Mouse (Mus musculus) heart, postnatal 0 days (tissue): ENCODE data around the gene Slc24a2. TPM values are rescaled to one million over a fixed set of nuclear protein-coding genes. Genes with fewer than 3 reads are reported as not detected.
A peak's percentile ranks its signal among the peaks of the same experiment; 100 is the strongest.

ENCODE experiments used
- ATAC-seq: fragments of 200-750 bp; cut with Nextera tagmentation; 2 replicates; pipeline ENCODE4 v1.8.0; 2017; ENCODE audit warnings: low read depth, moderate number of reproducible peaks, moderate library complexity; ENCODE audit not compliant: insufficient read depth
- DNase-seq: peaks from one replicate; pipeline ENCODE4 v3.0.0-alpha.2; 2016; ENCODE audit warnings: low spot score
- H3K27ac ChIP-seq: fragments of 300-500 bp; sonication (generic); 2 replicates; pipeline ENCODE4 v1.5.1; 2014; ENCODE audit warnings: low read depth, mild to moderate bottlenecking
- H3K27me3 ChIP-seq: fragments of 300-500 bp; sonication (generic); 2 replicates; pipeline ENCODE4 v1.6.1; 2014; ENCODE audit warnings: low read length, mixed read lengths; ENCODE audit not compliant: control insufficient read depth, insufficient read depth
- H3K36me3 ChIP-seq: fragments of 300-500 bp; sonication (generic); replicated peaks from 2 replicates; pipeline ENCODE4 v1.6.1; 2014; ENCODE audit warnings: low read length, mixed read lengths; ENCODE audit not compliant: control insufficient read depth, insufficient read depth
- H3K4me1 ChIP-seq: fragments of 300-500 bp; sonication (generic); 2 replicates; pipeline ENCODE4 v1.6.1; 2014; ENCODE audit warnings: antibody characterized with exemption; ENCODE audit not compliant: control insufficient read depth, insufficient read depth
- H3K4me2 ChIP-seq: fragments of 300-500 bp; sonication (generic); 2 replicates; pipeline ENCODE4 v1.6.1; 2014; ENCODE audit warnings: low read depth, mild to moderate bottlenecking, low read length, moderate library complexity
- H3K4me3 ChIP-seq: fragments of 300-500 bp; sonication (generic); 2 replicates; pipeline ENCODE4 v1.5.1; 2014; ENCODE audit warnings: low read depth, low read length
- H3K9ac ChIP-seq: fragments of 300-500 bp; sonication (generic); replicated peaks from 2 replicates; pipeline ENCODE4 v1.6.1; 2014; ENCODE audit warnings: low read depth, low read length, mixed read lengths
- H3K9me3 ChIP-seq: fragments of 300-500 bp; sonication (generic); replicated peaks from 2 replicates; pipeline ENCODE4 v1.6.1; 2016; ENCODE audit warnings: low read length; ENCODE audit not compliant: control insufficient read depth
- CTCF ChIP-seq: IDR thresholded peaks from 2 replicates; pipeline ENCODE4 v1.5.1; 2016; ENCODE audit warnings: antibody characterized with exemption, control low read depth, low read depth
- EP300 ChIP-seq: IDR thresholded peaks from 2 replicates; pipeline ENCODE4 v1.6.1; 2016; ENCODE audit warnings: antibody characterized with exemption, low read depth
- WGBS: fragments of 180-500 bp; shearing (Covaris S2); extraction: QIAGEN DNeasy Blood & Tissue Kit; methylation state at CpG from one replicate; pipeline ENCODE4 v1.1.7; 2014; 5-methylcytosine and 5-hydroxymethylcytosine counted together
- polyA plus RNA-seq: library from polyadenylated mRNA; unstranded; fragments of >200 nt; fragmentation: Nextera tagmentation; extraction: Ambion mirVana; gene quantifications from 2 replicates; pipeline ENCODE4 v1.2.1, GENCODE M21; 2015
- total RNA-seq: library from RNA; depleted of rRNA; stranded (reverse); fragments of >200 nt; gene quantifications from 2 replicates; pipeline ENCODE4 v1.2.3, GENCODE M21; 2014; ENCODE audit warnings: low replicate concordance

Slc24a2 gene
- total and polyA plus RNA-seq, 2 experiments from 2014 or later = 2.1 to 9.7 TPM

DNA sequence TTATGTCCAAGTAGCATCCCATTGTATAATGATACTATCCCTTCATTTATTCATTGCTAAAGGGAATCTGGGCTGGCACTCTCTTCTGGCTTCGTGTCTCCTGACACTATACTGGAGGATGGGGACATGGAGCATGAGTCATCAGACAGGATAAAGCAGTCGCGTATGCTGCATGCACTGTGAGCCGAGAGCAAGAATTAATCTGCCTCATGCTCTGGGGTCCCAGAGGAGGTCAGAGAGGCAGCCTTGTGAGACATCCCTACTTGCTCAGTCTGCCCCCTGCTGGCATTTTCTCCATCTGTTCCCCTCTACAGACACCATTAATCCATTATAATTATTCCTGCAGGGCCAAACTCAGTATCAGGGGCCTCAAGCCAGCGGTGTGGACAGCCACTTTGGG, 276.8 kb downstream of the Slc24a2 start:
- Histone ChIP-seq H3K4me3 (no peak overlapping the region), H3K4me2 (no peak overlapping the region), H3K36me3 (no peaks in the 10 kb centered on the region), H3K4me1 (no peaks in the 10 kb centered on the region), H3K27ac (no peak overlapping the region), H3K9ac (no peak overlapping the region), H3K27me3 (0 out of 2 replicates have a peak, but pooled peaks cover 3% of the 10 kb centered on the region), H3K9me3 (no peaks in the 10 kb centered on the region)
- ATAC-seq (peak; percentile 39; the same call in 1 of the 2 replicates), DNase-seq (no peak)
- no peak for TF ChIP-seq EP300
- no peak for TF ChIP-seq CTCF
- WGBS = 29% methylated on average over 5 of the region's 5 CpGs

- H3K9me3 ChIP-seq = no peaks in the 10 kb centered on the region
- TF ChIP-seq EP300 (no peak), CTCF (no peak)
- no peak overlapping the region for H3K9ac ChIP-seq
- 90% methylated on average over 1 of the region's 1 CpGs for WGBS
- no peak overlapping the region for H3K4me3 ChIP-seq
- no peaks in the 10 kb centered on the region for H3K36me3 ChIP-seq
- no peak for DNase-seq
- no peaks in the 10 kb centered on the region for H3K27me3 ChIP-seq
- no peak overlapping the region for H3K4me2 ChIP-seq
- ATAC-seq = no peak
- H3K27ac ChIP-seq = no peak overlapping the region
- no peaks in the 10 kb centered on the region for H3K4me1 ChIP-seq
Measured at GRCm38 (mm10) chr4:86948794-86949193, 281.5 kb downstream of the Slc24a2 start.

DNA sequence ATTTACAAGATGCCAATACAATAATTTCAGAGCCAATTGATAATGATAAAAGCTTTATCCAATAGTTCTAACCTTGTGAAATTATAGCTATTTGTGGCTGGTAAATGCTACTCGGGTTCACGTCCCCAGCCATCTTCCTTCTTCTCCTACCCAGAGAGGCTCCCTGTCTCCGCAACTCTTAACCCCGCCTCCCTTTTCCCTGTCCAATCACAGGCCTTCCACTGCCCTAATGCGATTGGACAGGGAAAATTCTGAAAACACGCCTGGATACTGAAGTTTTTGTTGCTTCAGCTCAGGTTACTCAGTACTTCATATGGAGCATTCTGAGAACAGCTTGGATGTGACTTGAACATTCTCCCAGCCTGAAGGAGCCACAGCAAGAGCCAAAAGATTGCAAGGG, 287.0 kb downstream of the Slc24a2 start:
- no peak overlapping the region for H3K4me2 ChIP-seq
- H3K36me3 ChIP-seq = no peaks in the 10 kb centered on the region
- H3K4me1 ChIP-seq = no peaks in the 10 kb centered on the region
- H3K9ac ChIP-seq = no peak overlapping the region
- no peak overlapping the region for H3K27ac ChIP-seq
- no peaks in the 10 kb centered on the region for H3K9me3 ChIP-seq
- H3K27me3 ChIP-seq = no peaks in the 10 kb centered on the region
- no peak for DNase-seq
- no peak overlapping the region for H3K4me3 ChIP-seq
- no peak for ATAC-seq
- WGBS = 53% methylated on average over 6 of the region's 6 CpGs
- no peak for TF ChIP-seq EP300

- no peaks in the 10 kb centered on the region for H3K36me3 ChIP-seq
- no peak overlapping the region for H3K27ac ChIP-seq
- H3K27me3 ChIP-seq = no peaks in the 10 kb centered on the region
- H3K4me1 ChIP-seq = no peaks in the 10 kb centered on the region
- no peak overlapping the region for H3K4me3 ChIP-seq
- WGBS = 71% methylated on average over 6 of the region's 6 CpGs
- ATAC-seq (no peak), DNase-seq (no peak)
- H3K9ac ChIP-seq = no peak overlapping the region
- no peaks in the 10 kb centered on the region for H3K9me3 ChIP-seq
- TF ChIP-seq EP300 (no peak), CTCF (no peak)
- H3K4me2 ChIP-seq = no peak overlapping the region
Measured at GRCm38 (mm10) chr4:86942656-86943055, 287.6 kb downstream of the Slc24a2 start.

GRCm38 (mm10) chr4:86936706-86937105, 293.6 kb downstream of the Slc24a2 start:
- WGBS = 66% methylated on average over 3 of the region's 3 CpGs
- Histone ChIP-seq H3K27me3 (no peaks in the 10 kb centered on the region), H3K4me2 (no peak overlapping the region), H3K27ac (no peak overlapping the region), H3K9me3 (no peaks in the 10 kb centered on the region), H3K36me3 (no peaks in the 10 kb centered on the region), H3K4me3 (no peak overlapping the region), H3K9ac (no peak overlapping the region), H3K4me1 (no peaks in the 10 kb centered on the region)
- no peak for DNase-seq
- no peak for TF ChIP-seq CTCF
- no peak for TF ChIP-seq EP300
- no peak for ATAC-seq

DNA sequence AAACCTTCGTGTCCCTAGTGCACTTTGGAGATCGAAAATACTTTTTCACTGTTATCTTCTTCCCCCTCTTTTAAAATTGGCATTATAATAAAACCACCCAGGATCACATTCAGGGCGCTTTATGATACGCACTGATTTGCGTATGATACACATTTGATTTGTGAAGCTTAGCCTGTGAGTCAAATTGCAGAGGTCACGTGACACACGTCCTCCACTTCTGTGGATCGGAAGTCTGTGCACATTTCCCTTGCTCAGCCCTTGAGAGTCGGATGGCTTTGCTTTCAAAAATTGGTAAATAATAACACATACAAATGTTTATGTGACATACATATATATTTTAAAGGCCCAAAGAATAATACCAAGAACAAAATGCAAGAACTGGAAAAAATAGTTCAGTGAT, 294.1 kb downstream of the Slc24a2 start:
- Histone ChIP-seq H3K4me2 (no peak overlapping the region), H3K9ac (no peak overlapping the region), H3K4me3 (no peak overlapping the region), H3K27ac (no peak overlapping the region), H3K4me1 (no peaks in the 10 kb centered on the region), H3K27me3 (no peaks in the 10 kb centered on the region), H3K9me3 (no peaks in the 10 kb centered on the region), H3K36me3 (no peaks in the 10 kb centered on the region)
- WGBS = 91% methylated on average over 9 of the region's 9 CpGs
- no peak for ATAC-seq
- DNase-seq = no peak
- TF ChIP-seq EP300 = no peak
- TF ChIP-seq CTCF = no peak
